Mouse (Mus musculus) left cerebral cortex, postnatal 10 days (tissue): ENCODE results near the gene Relch. TPM values are rescaled to one million over a fixed set of nuclear protein-coding genes. Genes with fewer than 3 reads are reported as not detected.
"Not testable (repeated sequence)": the region's sequence is repeated elsewhere in the genome, so short reads cannot be mapped to it uniquely, and the experiment has no call there.

Experiments
- DNase-seq, 2 experiments: peaks; one replicate each; pipeline ENCODE4 v3.0.0; 2021 to 2022; ENCODE audit warnings: low spot score in 2 of 2, mixed read lengths in 1 of 2; ENCODE audit errors: extremely low spot score in 1 of 2
- intact Hi-C: fragments of 180-260 bp; cut with DNase I; formaldehyde crosslinking; loops from one replicate; pipeline ENCODE4 v1.15.1; 2025
- total RNA-seq, 2 experiments: library from RNA; stranded (reverse); gene quantifications; 2 replicates each; pipeline ENCODE4 v1.2.3; 2021

The Relch gene
- total RNA-seq: 100 to 1,000 TPM; 104 to 108 TPM

DNA sequence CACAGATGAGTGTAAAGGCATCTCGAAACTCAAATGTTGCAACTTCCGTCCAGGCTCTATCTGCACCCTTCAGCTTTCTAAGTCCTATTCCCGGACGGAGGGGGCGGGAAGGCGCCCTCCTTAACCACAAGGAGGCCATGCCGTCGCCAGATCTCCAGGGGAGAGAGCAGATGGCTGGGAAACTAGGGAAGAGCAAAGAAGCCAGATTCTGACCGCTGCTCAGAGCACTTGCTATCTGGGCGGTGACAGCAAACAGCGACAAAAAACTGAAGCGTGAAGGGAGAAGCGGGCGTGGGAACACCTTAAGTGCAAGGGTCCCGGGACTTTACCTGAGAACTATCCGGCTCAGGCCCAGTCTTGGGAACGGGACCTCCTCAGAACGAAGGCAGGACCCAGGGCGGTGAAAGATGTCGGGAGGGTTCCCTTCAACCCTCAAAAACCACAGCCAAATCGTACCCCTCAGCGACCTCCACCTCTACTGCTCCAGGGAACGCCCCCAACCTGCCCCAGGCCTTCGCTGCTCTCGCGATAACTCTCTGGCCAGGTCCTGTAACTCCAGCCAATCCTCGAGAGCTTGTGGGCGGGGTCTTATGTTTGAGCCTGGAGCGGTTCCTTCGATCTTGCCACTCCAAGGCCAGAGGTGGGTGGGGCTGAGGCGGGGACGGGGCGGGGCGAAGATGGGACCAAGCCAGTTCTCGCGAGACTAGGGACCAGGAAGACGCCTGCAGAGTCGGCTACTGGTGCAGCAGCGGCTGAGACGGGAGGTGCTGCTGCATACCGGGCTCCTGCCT is at the start of gene Relch, which contains the start of gene Pign:
Relch (plus strand) TSS at position 691 of the 791 bp plus-strand sequence.
Pign (minus strand) TSS at position 507 of the 791 bp plus-strand sequence.
- intact Hi-C loops: loop anchor here (5.0 kb wide), 3 partner anchors 34 to 329 kb away; partner anchors contain the start of gene Zcchc2
- DNase-seq: peak; percentile 98 to 99

GRCm38 (mm10) chr1:105630481-105630880 is 33.2 kb upstream of the Relch start:
- intact Hi-C loops: loop anchor here (2.0 to 10.0 kb wide), 3 partner anchors 536 to 1833 kb away; no protein-coding TSS in a partner anchor
- DNase-seq: peak in 1 of 2 experiments; percentile 53

DNA sequence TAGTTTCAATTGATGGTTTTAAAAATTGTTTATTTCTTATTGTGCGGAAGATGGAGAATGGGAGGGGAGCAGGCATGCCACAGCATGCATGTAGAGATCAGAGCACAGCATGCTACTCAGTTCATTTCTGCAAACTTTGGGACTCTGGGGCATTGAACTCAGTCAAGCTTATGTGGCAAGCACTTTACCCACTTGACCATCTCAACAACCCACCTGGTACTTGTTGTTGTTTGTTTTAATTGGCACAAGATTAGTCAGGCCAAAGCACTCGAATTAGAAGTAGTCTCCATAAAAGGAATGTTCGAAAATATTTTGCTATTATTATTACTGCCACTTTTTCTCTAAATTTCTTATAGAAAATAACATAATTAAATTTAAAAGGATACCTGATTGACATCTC is 19.6 kb upstream of the Relch start:
- intact Hi-C loops: no loop called here
- no peak for DNase-seq

DNA sequence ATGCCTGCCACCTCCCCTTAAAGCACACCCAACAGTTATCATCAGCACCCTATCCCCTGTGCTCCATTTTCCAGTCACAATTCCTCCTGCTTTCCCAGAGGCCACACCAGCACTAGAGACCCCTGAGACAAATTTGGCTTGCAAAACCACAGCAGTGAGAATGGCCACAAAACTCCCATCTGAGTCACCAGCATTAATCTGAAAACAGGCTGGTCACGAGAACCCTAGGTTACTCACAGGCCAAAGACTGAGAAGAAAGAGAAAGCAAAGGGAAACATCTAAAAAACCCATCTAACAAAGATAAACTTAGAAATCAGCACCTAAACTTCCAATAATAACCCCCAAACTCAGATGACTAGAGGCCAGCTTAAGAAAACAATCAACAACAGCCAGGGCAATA is 13.0 kb upstream of the Relch start:
- intact Hi-C loops: no loop called here
- DNase-seq: no peak

GRCm38 (mm10) chr1:105653981-105654380 is 9.7 kb upstream of the Relch start:
- intact Hi-C loops: no loop called here
- no peak for DNase-seq

DNA sequence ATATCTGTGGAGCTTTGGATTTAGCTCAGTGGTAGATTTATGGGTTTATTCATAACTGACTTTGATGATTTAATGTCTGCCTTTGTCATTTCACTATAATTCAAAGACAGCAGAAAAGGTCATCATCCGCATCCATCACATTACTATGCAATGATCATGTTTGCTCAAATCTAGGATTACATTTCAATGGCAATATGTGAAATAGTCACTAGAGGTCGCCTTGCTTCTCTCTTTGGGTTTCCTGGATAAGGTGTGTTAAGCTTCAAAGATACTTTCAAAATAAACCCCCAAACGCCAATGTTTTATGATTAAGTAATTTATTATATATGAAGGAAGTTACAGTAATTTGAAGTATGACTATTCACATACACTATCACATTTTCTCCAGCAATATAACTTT is 3.6 kb upstream of the Relch start:
- intact Hi-C loops: loop anchor here (5.0 kb wide), 3 partner anchors 37 to 332 kb away; partner anchors contain the start of gene Zcchc2
- DNase-seq: peak in 1 of 2 experiments; percentile 50

- intact Hi-C loops: loop anchor here (5.0 kb wide), 3 partner anchors 35 to 330 kb away; partner anchors contain the start of gene Zcchc2
- DNase-seq: no peak
Measured at GRCm38 (mm10) chr1:105662820-105663170, 866 bp upstream of the Relch start.

DNA sequence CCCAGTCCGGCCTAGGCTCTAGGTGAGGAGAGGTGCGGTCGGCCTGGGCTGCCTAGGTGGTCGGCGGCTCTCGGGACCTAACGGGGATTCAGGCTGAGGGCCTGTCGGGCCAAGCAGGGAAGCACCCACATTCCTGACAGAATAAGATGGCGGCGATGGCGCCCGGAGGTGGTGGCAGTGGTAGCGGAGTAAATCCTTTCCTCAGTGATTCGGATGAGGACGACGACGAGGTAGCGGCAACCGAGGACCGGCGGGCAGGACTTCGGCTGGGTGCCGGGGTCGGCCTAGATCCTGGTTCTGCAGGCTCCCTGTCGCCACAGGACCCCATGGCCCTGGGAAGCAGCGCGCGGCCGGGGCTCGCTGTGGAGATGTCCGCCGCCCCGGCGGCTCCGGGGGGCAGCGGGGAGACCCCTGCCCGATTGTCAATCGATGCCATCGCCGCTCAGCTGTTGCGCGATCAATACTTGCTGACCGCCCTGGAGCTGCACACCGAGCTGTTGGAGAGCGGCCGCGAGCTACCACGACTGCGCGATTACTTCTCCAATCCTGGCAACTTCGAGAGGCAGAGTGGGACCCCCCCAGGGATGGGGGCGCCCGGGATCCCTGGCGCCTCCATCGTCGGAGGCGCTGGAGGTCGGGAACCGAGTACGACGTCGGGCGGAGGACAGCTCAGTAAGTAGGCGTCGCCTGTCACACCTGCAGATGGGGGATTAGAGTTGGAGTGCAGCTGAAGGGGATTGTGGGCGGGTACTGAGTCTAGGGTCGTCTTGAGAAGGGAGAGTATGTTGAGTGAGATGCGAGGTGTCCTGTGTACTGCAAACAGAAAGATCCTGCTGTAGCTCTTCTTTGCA is 526 bp downstream of the Relch start:
- intact Hi-C loops: loop anchor here (5.0 kb wide), 3 partner anchors 33 to 328 kb away; partner anchors contain the start of gene Zcchc2
- peak; percentile 22 to 49 for DNase-seq

- no peak for DNase-seq
- intact Hi-C loops: no loop called here
Measured at GRCm38 (mm10) chr1:105669700-105670099, 6.0 kb downstream of the Relch start.

GRCm38 (mm10) chr1:105674763-105675162 is 11.1 kb downstream of the Relch start:
- no peak for DNase-seq
- intact Hi-C loops: no loop called here

DNA sequence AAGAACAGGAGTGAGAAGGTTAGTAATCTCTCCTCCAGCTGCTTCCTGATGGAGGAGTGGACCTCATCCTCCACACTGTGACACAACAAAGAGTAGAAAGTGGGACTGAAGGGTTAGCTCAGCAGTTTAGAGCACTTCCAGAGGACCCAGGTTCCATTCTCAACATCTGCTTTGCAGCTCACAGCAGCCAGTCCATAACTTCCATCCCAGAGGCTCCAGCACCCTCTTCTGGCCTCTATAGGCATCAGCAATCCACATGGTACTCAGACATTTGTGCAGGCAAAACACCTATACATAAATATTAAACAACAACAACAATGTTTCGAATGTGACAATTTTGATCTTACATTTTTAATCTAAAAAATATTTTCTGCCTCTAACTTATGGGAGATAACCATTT is 16.9 kb downstream of the Relch start:
- intact Hi-C loops: no loop called here
- no peak for DNase-seq

DNA sequence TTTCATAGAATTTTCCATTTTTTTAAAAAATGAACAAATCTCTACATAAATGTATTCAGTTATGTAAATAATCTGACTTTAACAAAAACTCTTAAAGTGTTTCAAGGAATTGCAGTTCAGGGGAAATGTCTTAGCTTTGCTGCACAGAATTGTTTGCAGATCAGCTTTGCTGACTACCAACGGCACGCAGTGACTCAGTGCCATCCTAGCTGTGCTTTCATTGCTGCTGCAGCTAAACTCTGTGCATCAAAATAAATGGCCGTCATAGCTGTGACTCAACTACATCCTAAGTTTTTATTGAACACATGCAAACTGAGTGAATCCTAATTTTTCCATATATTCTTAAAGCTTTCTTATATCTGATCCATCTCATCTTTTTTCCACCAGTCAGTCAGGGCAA is 21.8 kb downstream of the Relch start:
- no peak for DNase-seq
- intact Hi-C loops: no loop called here

DNA sequence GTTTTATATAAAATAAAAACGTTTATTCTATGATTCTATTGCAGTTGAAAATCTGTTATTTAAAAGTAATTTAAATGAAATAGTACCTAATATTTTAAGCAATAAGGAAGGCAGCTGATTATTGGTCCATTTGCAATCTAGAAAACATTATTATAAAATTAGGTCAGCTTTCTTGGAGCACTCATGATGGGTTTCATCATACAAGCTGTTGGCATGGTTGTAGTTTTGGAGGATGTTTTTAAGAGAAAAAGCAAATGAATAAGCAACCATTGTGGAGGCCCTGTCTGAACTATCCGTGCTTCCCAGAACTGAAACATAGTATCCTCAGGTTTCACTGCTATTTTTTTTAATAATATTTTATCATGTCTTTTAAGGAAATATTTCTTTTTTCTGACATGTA is 31.9 kb downstream of the Relch start:
- no peak for DNase-seq
- intact Hi-C loops: loop anchor here (5.0 kb wide), 1 partner anchor 33 kb away; the partner anchor contains the start of genes Pign and Relch

DNA sequence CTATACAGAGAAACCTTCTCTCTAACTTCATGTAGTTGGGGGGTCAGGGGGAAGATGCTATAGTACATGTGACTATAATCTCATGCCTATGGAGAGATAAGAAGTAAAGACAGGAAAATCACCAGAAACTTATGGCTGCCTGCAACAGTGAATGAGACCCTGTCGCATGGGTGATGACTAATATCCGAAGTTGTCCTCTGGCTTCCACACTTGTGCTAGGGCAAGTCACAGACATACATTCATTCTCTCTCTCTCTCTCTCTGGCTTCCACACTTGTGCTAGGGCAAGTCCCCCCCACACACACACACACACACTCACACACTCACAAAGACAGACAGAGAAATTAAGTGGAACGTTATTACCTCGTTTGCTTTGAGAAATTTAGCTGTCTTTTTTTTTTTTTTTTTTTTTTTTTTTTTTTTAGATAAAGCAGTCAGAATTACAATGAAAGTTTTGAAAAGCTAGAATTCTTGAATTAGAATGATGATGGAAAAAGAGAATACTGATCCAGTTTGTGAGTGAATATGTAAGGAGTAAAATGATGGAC is 37.4 kb downstream of the Relch start:
- DNase-seq: no peak
- intact Hi-C loops: no loop called here

DNA sequence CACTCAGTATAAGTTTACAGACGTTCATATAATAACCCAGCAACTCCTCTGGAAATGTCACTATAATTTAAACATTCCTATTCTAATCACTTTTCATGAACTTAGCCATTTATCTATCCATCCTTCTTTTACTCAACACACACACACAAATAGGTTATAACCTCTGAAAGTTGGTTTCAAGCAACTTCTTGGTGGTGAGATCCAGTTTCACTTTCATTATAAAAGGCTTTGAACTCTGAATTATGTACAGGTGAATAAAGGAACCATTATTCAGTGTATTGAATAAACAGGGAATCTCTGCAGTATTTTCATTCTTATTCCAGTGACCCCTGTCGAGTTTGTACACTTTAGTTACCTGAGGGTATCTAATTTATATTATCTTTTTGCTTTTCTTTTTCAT is 45.8 kb downstream of the Relch start:
- intact Hi-C loops: no loop called here
- DNase-seq: no peak

GRCm38 (mm10) chr1:105711227-105711626 is 47.6 kb downstream of the Relch start:
- intact Hi-C loops: loop anchor here (5.0 kb wide), 1 partner anchor 49 kb away; the partner anchor contains the start of genes Pign and Relch
- DNase-seq: peak in 1 of 2 experiments; percentile 21

DNA sequence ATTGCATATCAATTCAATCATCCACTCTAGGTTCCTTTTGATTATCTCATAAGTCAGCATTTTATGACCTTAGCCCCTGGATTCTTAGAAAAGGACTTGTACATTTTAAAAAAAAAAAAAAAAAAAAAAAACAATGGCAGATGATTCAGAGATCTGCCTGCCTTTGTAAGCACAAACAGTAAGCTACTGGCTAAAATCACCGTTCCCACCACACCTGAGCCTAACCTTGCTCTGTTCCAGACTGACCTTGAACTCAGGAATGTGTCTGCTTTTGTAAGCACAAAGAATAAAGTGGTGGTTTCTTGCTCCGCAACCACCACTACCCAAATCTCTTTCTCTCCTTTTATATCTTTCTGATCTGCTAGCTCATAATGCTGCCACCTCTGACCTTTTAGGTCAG is 49.2 kb downstream of the Relch start:
- no peak for DNase-seq
- intact Hi-C loops: loop anchor here (5.0 kb wide), 1 partner anchor 51 kb away; the partner anchor contains the start of genes Pign and Relch

GRCm38 (mm10) chr1:105718358-105718757 is 54.7 kb downstream of the Relch start:
- intact Hi-C loops: no loop called here
- no peak for DNase-seq

DNA sequence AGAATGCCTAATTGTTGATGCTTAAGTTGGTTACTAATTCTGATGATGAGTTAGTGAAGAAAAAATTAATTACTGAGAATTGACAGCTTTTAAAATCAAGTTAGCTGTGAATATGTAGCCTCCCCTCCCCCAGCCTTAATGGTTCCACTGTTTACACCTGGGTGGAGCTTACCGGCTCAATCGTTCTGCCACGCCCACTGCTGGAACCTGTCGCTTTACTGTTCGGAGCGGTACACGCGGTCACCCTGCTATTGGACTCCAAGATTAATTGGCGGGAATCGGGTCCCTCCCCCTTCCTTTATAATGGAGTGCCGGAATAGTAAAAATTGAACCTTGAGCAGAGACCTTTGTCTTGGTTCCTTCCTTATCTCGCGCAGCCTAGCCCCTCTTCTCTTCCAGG is 65.6 kb downstream of the Relch start:
- intact Hi-C loops, DNase-seq: not testable (repeated sequence)
